Mouse (Mus musculus): ENCODE measurements around the gene Ppp1r3e. TPM values are rescaled to one million over a fixed set of nuclear protein-coding genes. Genes with fewer than 3 reads are reported as not detected.

The Ppp1r3e gene
- 1.5 to 4.7 TPM (median 2.8 TPM) in 4 replicates for total RNA-seq (2023)

GRCm38 (mm10) chr14:54877048-54877715, at the start of gene Ppp1r3e:
Ppp1r3e (minus strand) TSS chr14:54877550.

GRCm38 (mm10) chr14:54925349-54926342, 48.3 kb upstream of the Ppp1r3e start, which contains the start of gene Efs:
Efs (minus strand) TSS chr14:54926126.

GRCm38 (mm10) chr14:54912886-54913285, 35.5 kb upstream of the Ppp1r3e start, which contains the start of gene Slc22a17:
Slc22a17 (minus strand) TSS chr14:54913132.

GRCm38 (mm10) chr14:54892200-54892599, 14.8 kb upstream of the Ppp1r3e start, which contains the start of gene Pabpn1:
Pabpn1 (plus strand) TSS chr14:54892500.

GRCm38 (mm10) chr14:54883154-54884021, 6.0 kb upstream of the Ppp1r3e start, which contains the start of the genes Bcl2l2 and Gm20521:
Bcl2l2 (plus strand) TSS chr14:54883377.
Gm20521 (plus strand) TSS chr14:54883441.

GRCm38 (mm10) chr14:54870861-54871260, 6.5 kb downstream of the Ppp1r3e start, which contains the start of gene Homez:
Homez (minus strand) TSS chr14:54870961.

Other genes starting within 250 kb of the Ppp1r3e start
- gene Gm17606, start 236.6 kb downstream of the Ppp1r3e start, total RNA-seq (2023), result not detected in 4 replicates
- gene Cdh24, start 236.2 kb downstream of the Ppp1r3e start, total RNA-seq (2023), result 2.9 to 5.7 TPM (median 3.5 TPM) in 4 replicates
- 28.7 to 31.2 TPM (median 29.6 TPM) in 4 replicates for gene 1700123O20Rik, start 191.3 kb downstream of the Ppp1r3e start, total RNA-seq (2023)
- gene Acin1, start 190.6 kb downstream of the Ppp1r3e start, total RNA-seq (2023), result 517 to 556 TPM (median 537 TPM) in 4 replicates
- gene Gm29776, start 178.7 kb downstream of the Ppp1r3e start, total RNA-seq (2023), result not detected in 4 replicates
- not detected in 4 replicates for gene Cebpe, start 165.4 kb downstream of the Ppp1r3e start, total RNA-seq (2023)
- gene Slc7a8, start 95.6 kb downstream of the Ppp1r3e start, total RNA-seq (2023), result 0.23 to 0.75 TPM (median 0.39 TPM) in 4 replicates
- gene Rnf212b, start 63.4 kb downstream of the Ppp1r3e start, total RNA-seq (2023), result not detected in 4 replicates
- gene Homez, start 6.6 kb downstream of the Ppp1r3e start, total RNA-seq (2023), result 5.8 to 12.1 TPM (median 7.2 TPM) in 4 replicates
- gene Bcl2l2, start 5.8 kb upstream of the Ppp1r3e start, total RNA-seq (2023), result 7.9 to 12.7 TPM (median 9.6 TPM) in 4 replicates
- 2.0 to 2.7 TPM in 2 of 4 replicates, not detected in the others for gene Gm20521, start 5.9 kb upstream of the Ppp1r3e start, total RNA-seq (2023)
- 271 to 284 TPM (median 277 TPM) in 4 replicates for gene Pabpn1, start 14.9 kb upstream of the Ppp1r3e start, total RNA-seq (2023)
- 2.2 to 5.5 TPM (median 3.5 TPM) in 4 replicates for gene Slc22a17, start 35.6 kb upstream of the Ppp1r3e start, total RNA-seq (2023)
- gene Efs, start 48.6 kb upstream of the Ppp1r3e start, total RNA-seq (2023), result not detected in 4 replicates
- gene Il25, start 55.1 kb upstream of the Ppp1r3e start, total RNA-seq (2023), result not detected in 4 replicates
- not detected in 4 replicates for gene Cmtm5, start 58.7 kb upstream of the Ppp1r3e start, total RNA-seq (2023)
- not detected in 4 replicates for gene Myh6, start 89.4 kb upstream of the Ppp1r3e start, total RNA-seq (2023)
- gene Gm17428, start 99.4 kb upstream of the Ppp1r3e start, total RNA-seq (2023), result not detected in 4 replicates
- not detected in 4 replicates for gene Myh7, start 117.1 kb upstream of the Ppp1r3e start, total RNA-seq (2023)
- gene Ngdn, start 137.9 kb upstream of the Ppp1r3e start, total RNA-seq (2023), result 65.3 to 77.2 TPM (median 71.8 TPM) in 4 replicates
- 15.4 to 19.8 TPM (median 16.4 TPM) in 4 replicates for gene Zfhx2, start 214.8 kb upstream of the Ppp1r3e start, total RNA-seq (2023)
- gene Thtpa, start 217.2 kb upstream of the Ppp1r3e start, total RNA-seq (2023), result 4.4 to 6.4 TPM (median 5.9 TPM) in 4 replicates
- 112 to 137 TPM (median 125 TPM) in 4 replicates for gene Ap1g2, start 229.0 kb upstream of the Ppp1r3e start, total RNA-seq (2023)
- gene Jph4, start 239.4 kb upstream of the Ppp1r3e start, total RNA-seq (2023), result not detected in 4 replicates

Measured in B cell, adult 62 days (primary cell).